Mouse (Mus musculus) CH12.LX (cell line): Measurements from ENCODE around the gene Pip5k1c. TPM values are rescaled to one million over a fixed set of nuclear protein-coding genes. Genes with fewer than 3 reads are reported as not detected.
A peak's percentile ranks its signal among the peaks of the same experiment; 100 is the strongest.

ENCODE experiments used
- DNase-seq: peaks from one replicate; pipeline ENCODE4 v3.0.0-alpha.2; 2013; ENCODE audit errors: extremely low read depth
- H3K27ac ChIP-seq: 2 replicates; pipeline ENCODE4 v1.5.1; 2012; ENCODE audit warnings: low read depth, mild to moderate bottlenecking, control low read depth, moderate library complexity; ENCODE audit not compliant: insufficient read depth
- H3K27me3 ChIP-seq: replicated peaks from 2 replicates; pipeline ENCODE3; 2012; ENCODE audit warnings: inconsistent platforms
- H3K36me3 ChIP-seq, 2 experiments: replicated peaks in 1 of 2; 2 replicates each; pipeline versions ENCODE3 to v1.6.1; 2012; ENCODE audit warnings: inconsistent platforms in 1 of 2, low read length in 1 of 2, mild to moderate bottlenecking in 1 of 2, mixed read lengths in 1 of 2, moderate library complexity in 1 of 2; ENCODE audit not compliant: control insufficient read depth in 1 of 2, insufficient read depth in 1 of 2
- H3K4me1 ChIP-seq, 2 experiments: 2 replicates each; pipeline ENCODE4 v1.6.1; 2012; ENCODE audit warnings: inconsistent platforms in 1 of 2, moderate library complexity in 1 of 2; ENCODE audit not compliant: insufficient read depth in 2 of 2, control insufficient read depth in 1 of 2
- H3K4me2 ChIP-seq: 2 replicates; pipeline ENCODE4 v1.6.1; 2012; ENCODE audit warnings: low read depth, mild to moderate bottlenecking, control low read depth; ENCODE audit not compliant: poor library complexity, insufficient read depth, severe bottlenecking
- H3K4me3 ChIP-seq, 3 experiments: fragments of 150-350 bp in 1 of 3; sonication (generic) in 1 of 3; replicated peaks in 1 of 3; 2 replicates each; pipeline versions ENCODE3 to v1.5.1; 2011 to 2012; ENCODE audit warnings: low read depth in 2 of 3, low read length in 2 of 3, mild to moderate bottlenecking in 2 of 3, moderate library complexity in 2 of 3, control low read depth in 1 of 3, improper control_type of control experiment in 1 of 3, inconsistent platforms in 1 of 3, mixed read lengths in 1 of 3; ENCODE audit not compliant: poor library complexity in 1 of 3
- H3K79me2 ChIP-seq: replicated peaks from 2 replicates; pipeline ENCODE4 v1.6.1; 2012; ENCODE audit warnings: mild to moderate bottlenecking, moderate library complexity; ENCODE audit not compliant: control insufficient read depth, poor library complexity, insufficient read depth, severe bottlenecking; ENCODE audit errors: extremely low read depth
- H3K9ac ChIP-seq: 2 replicates; pipeline ENCODE4 v1.6.1; 2012; ENCODE audit warnings: low read depth, mild to moderate bottlenecking, control low read depth, moderate library complexity; ENCODE audit not compliant: insufficient read depth
- H3K9me3 ChIP-seq: replicated peaks from 2 replicates; pipeline ENCODE3; 2012; ENCODE audit warnings: low read length, inconsistent platforms, mixed read lengths
- BHLHE40 ChIP-seq: IDR thresholded peaks from 2 replicates; pipeline ENCODE4 v1.6.1; 2011; ENCODE audit warnings: mild to moderate bottlenecking, low read depth, low read length, improper control_type of control experiment
- CHD1 ChIP-seq: IDR thresholded peaks from 2 replicates; pipeline ENCODE4 v1.6.1; 2012; ENCODE audit warnings: low read depth, low read length, improper control_type of control experiment, inconsistent platforms
- CTCF ChIP-seq, 2 experiments: IDR thresholded peaks in 1 of 2; conservative IDR thresholded peaks in 1 of 2; 2 replicates each; pipeline ENCODE4 v1.5.1; 2011 to 2012; ENCODE audit warnings: low read depth in 2 of 2, low read length in 2 of 2, improper control_type of control experiment in 1 of 2, inconsistent platforms in 1 of 2, mild to moderate bottlenecking in 1 of 2, moderate library complexity in 1 of 2
- E2F4 ChIP-seq: IDR thresholded peaks from 2 replicates; pipeline ENCODE4 v1.6.1; 2011; ENCODE audit warnings: low read depth, low read length, improper control_type of control experiment; ENCODE audit not compliant: insufficient replicate concordance
- EP300 ChIP-seq: IDR thresholded peaks from 2 replicates; pipeline ENCODE4 v1.6.1; 2011; ENCODE audit warnings: low read length, improper control_type of control experiment
- ETS1 ChIP-seq: conservative IDR thresholded peaks from 2 replicates; pipeline ENCODE4 v1.6.1; 2012; ENCODE audit warnings: low read depth, mild to moderate bottlenecking, inconsistent platforms, low read length, improper control_type of control experiment, moderate library complexity
- MAZ ChIP-seq: IDR thresholded peaks from 2 replicates; pipeline ENCODE4 v1.6.1; 2012; ENCODE audit warnings: low read depth, mild to moderate bottlenecking, inconsistent platforms, low read length, improper control_type of control experiment, moderate library complexity
- MYC ChIP-seq: IDR thresholded peaks from 2 replicates; pipeline ENCODE4 v1.6.1; 2011; ENCODE audit warnings: low read depth, mild to moderate bottlenecking, improper control_type of control experiment, low read length
- NELFE ChIP-seq: IDR thresholded peaks from 2 replicates; pipeline ENCODE4 v1.6.1; 2011; ENCODE audit warnings: low read depth, low read length, improper control_type of control experiment
- PAX5 ChIP-seq: IDR thresholded peaks from 2 replicates; pipeline ENCODE4 v1.6.1; 2012; ENCODE audit warnings: low read length, inconsistent platforms, mixed read lengths
- RAD21 ChIP-seq: IDR thresholded peaks from 2 replicates; pipeline ENCODE4 v1.6.1; 2011; ENCODE audit warnings: low read depth, mild to moderate bottlenecking, low read length, improper control_type of control experiment, moderate library complexity
- SIN3A ChIP-seq: IDR thresholded peaks from 2 replicates; pipeline ENCODE4 v1.6.1; 2012; ENCODE audit warnings: low read length, improper control_type of control experiment, inconsistent platforms
- SMC3 ChIP-seq: IDR thresholded peaks from 2 replicates; pipeline ENCODE4 v1.6.1; 2011; ENCODE audit warnings: low read depth, low read length, improper control_type of control experiment
- TCF12 ChIP-seq: IDR thresholded peaks from 2 replicates; pipeline ENCODE4 v1.6.1; 2014; ENCODE audit warnings: low read depth, mild to moderate bottlenecking, inconsistent platforms, low read length, improper control_type of control experiment
- UBTF ChIP-seq: IDR thresholded peaks from 2 replicates; pipeline ENCODE4 v1.6.1; 2012; ENCODE audit warnings: low read depth, mild to moderate bottlenecking, inconsistent platforms, low read length, improper control_type of control experiment, moderate library complexity
- USF1 ChIP-seq: IDR thresholded peaks from 2 replicates; pipeline ENCODE4 v1.6.1; 2014; ENCODE audit warnings: low read depth, mild to moderate bottlenecking, inconsistent platforms, low read length, improper control_type of control experiment
- USF2 ChIP-seq: conservative IDR thresholded peaks from 2 replicates; pipeline ENCODE4 v1.6.1; 2011; ENCODE audit warnings: low read depth, low read length, improper control_type of control experiment
- ZC3H11A ChIP-seq: IDR thresholded peaks from 2 replicates; pipeline ENCODE4 v1.6.1; 2012; ENCODE audit warnings: low read depth, mild to moderate bottlenecking, inconsistent platforms, low read length, improper control_type of control experiment
- ZMIZ1 ChIP-seq: IDR thresholded peaks from 2 replicates; pipeline ENCODE4 v1.6.1; 2012; ENCODE audit warnings: low read depth, mild to moderate bottlenecking, inconsistent platforms, low read length, improper control_type of control experiment
- dilution Hi-C: fragments of 300-500 bp; cut with MboI; formaldehyde crosslinking; loops from 2 replicates; pipeline ENCODE4 v1.14.3; 2020; ENCODE audit warnings: low sequenced_read_pairs; ENCODE audit not compliant: extremely low pct_unique_long_range_greater_than_20kb, extremely low pct_ligation_motif_present
- in situ Hi-C: fragments of 300-500 bp; cut with MboI; formaldehyde crosslinking; loops from 3 replicates; pipeline ENCODE4 v1.14.3; 2019; ENCODE audit warnings: low sequenced_read_pairs, low pct_ligation_motif_present, low pct_unique_long_range_greater_than_20kb, mixed read lengths
- polyA plus RNA-seq: library from polyadenylated mRNA; unstranded; fragments of >175 nt; gene quantifications from 2 replicates; pipeline ENCODE4 v1.2.1, GENCODE M21; 2012; ENCODE audit warnings: low read depth; ENCODE audit not compliant: insufficient read length
- total RNA-seq, 2 experiments: library from RNA; depleted of rRNA; stranded (reverse); fragments of 300-350 nt in 1 of 2; fragments of >200 nt in 1 of 2; gene quantifications; 2 replicates each; pipeline ENCODE4 v1.2.3; 2012 to 2014

Pip5k1c gene
- total and polyA plus RNA-seq, 3 experiments = 11.4 to 51.4 (median 12.6) TPM

DNA sequence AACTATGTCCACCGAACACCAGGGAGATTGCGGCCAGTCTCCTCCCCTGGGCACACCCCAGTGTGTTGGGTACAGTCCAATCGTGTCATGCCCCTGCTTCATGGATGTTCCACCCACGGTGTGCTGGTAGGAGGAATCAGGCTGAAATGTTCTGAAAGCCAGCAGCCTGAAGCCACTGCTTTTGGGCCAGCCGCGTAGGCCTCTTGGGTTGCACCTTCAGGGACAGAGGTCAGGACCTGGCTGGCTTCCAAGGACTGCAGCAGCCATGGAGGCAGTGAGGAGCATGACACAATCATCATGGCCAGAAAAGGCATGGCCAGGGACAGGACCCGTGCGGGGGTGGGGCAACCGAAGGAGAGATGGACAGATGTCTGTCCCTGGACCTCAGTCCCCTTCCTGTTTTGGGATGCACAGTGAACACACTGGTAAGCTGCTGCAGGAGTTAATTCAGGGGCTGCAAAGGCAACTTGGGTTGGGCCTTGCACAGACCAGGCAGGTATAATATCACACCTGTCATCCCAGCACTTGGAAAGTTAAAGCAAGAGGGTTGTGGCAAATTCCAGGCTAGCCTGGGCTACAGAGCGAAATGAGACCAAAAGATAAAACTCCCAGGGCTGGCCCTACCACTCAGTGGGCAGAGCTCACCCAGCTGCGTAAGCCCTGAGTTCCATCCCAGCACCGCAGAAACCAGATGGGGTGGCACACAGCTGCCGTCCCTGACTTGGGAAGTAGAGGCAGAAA is 26.0 kb downstream of the Pip5k1c start:
- no peak overlapping the region for H3K4me2 ChIP-seq
- peaks cover 60 to 74% of the 10 kb centered on the region in 2 experiments for H3K36me3 ChIP-seq
- dilution Hi-C loops (no loop called here), in situ Hi-C loops (no loop called here)
- H3K9me3 ChIP-seq = no peaks in the 10 kb centered on the region
- peaks cover 12 to 37% of the 10 kb centered on the region in 2 experiments; a peak in 3 of 4 replicates for H3K4me1 ChIP-seq
- no peak overlapping the region for H3K9ac ChIP-seq
- H3K79me2 ChIP-seq = peaks cover 15% of the 10 kb centered on the region
- TF ChIP-seq ZC3H11A (no peak), RAD21 (no peak), PAX5 (no peak), SIN3A (no peak), USF2 (no peak), ETS1 (no peak), BHLHE40 (no peak), CHD1 (no peak), ZMIZ1 (no peak), NELFE (no peak), UBTF (no peak), EP300 (no peak), TCF12 (no peak), MYC (no peak)
- TF ChIP-seq, all 38 proteins: peak for 0
- Histone ChIP-seq H3K4me3 (no peak overlapping the region), H3K27ac (no peak overlapping the region), H3K27me3 (no peaks in the 10 kb centered on the region)
- no peak for DNase-seq

DNA sequence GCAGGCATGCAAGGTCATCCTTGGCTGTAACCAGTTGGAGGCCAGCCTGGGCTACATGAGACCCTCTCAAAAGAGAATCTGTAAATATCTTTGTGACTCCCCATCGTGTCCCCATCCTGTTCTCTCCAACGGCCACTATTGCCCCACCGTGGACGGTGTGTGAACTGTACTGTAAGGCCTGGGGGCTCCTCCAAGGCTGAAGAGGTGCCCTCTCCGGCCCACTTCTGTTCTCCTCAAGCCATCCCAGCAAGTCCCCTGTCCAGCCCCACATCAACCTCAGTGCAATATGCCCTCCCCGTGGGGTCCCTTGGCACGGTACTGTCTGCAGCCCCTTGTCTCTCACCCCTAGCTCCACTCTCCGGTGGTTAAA is 26.6 kb downstream of the Pip5k1c start:
- Histone ChIP-seq H3K36me3 (peaks cover 60 to 74% of the 10 kb centered on the region in 2 experiments), H3K9me3 (no peaks in the 10 kb centered on the region), H3K27ac (no peak overlapping the region), H3K9ac (peak overlapping the region; percentile 80), H3K4me1 (peaks cover 12 to 37% of the 10 kb centered on the region in 2 experiments; a peak in 3 of 4 replicates), H3K79me2 (peaks cover 15% of the 10 kb centered on the region), H3K4me2 (peak overlapping the region; percentile 70), H3K4me3 (peak overlapping the region in 2 of 3 experiments; percentile 49 to 65), H3K27me3 (no peaks in the 10 kb centered on the region)
- DNase-seq = no peak
- in situ Hi-C loops = no loop called here
- dilution Hi-C loops = no loop called here
- no peak for TF ChIP-seq E2F4
- peak in 1 of 2 experiments; percentile 46; a peak in 2 of 4 replicates for TF ChIP-seq CTCF (conservative IDR thresholded peaks at IDR 0.05 in 1 of 2, IDR thresholded peaks at IDR 0.05 in 1 of 2; ENCODE audit: low read depth in 2 of 2, low read length in 2 of 2)
- TF ChIP-seq ZC3H11A = no peak
- TF ChIP-seq USF1 = no peak
- TF ChIP-seq MAZ = no peak
- TF ChIP-seq SMC3 = peak; percentile 30
- TF ChIP-seq RAD21 = peak; percentile 22
